Mouse (Mus musculus) 416B (cell line): Measurements from ENCODE around the gene Gpr18.

Source experiments
- DNase-seq: peaks from one replicate; pipeline ENCODE4 v3.0.0; 2011; ENCODE audit warnings: low read depth

Gpr18 gene

DNA sequence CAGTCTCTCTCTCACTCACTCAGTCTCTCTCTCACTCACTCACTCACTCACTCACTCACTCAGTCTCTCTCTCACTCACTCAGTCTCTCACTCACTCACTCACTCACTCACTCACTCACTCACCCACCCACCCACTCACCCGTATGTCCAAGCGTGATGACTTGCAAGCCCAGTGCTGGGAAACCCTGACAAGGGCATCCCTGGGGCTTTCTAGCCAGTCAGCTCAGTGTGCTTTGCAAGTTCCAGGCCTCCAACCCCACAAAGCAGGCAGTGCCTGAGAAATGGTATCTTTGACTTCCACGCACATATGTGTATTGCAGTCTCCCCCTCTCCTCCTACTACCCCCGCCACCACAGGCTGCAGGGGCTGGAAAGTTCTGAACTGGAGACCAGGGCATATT, 6.4 kb upstream of the Gpr18 start:
- no peak for DNase-seq

DNA sequence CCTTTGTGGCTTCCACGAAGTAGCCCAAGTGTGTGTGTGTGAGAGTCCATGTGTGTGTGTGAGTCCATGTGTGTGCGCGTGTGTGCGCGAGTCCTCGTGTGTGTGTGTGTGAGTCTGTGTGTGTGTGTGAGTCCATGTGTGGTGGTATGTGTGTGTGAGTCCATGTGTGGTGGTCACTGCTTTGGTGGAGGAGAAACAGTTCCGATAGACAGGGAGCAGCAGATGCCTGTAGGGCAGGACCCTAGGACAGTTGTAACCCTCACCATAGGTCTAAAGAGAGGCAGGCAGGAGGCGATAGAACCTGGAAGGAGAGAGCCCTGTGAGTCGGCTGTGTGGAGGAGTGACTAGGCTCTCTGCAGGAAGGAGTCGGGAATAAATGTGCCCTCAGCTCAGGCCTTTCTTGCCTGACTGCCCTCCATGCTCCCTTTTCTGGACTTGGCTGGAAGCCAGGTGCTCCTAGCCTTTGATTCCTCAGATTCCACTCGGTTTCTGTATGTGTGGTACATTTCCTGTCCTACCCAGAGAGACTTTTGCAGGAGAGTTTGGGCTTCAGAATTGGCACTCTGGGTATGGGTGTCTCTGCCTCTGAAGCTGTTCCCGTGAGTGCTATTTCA, 5.0 kb upstream of the Gpr18 start:
- DNase-seq, result no peak

DNA sequence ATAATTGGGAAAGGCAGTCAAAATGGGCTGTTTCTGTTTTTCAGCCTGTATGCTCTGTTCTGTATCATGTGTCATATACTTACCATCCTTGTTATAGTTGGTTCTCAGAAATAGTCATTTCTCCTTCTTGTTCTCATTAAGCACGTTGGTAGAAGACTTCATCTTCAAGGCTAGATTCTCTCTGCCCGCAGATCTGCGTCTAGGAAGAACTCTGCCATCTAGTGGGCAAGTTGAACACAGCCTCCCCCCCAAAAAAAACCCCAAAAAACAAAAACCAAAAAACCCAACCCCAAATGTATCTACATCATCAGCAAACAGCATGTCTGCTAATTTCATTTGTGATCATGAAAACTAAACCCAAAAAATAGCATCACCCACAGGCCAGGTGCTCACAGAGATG, 4.2 kb upstream of the Gpr18 start:
- DNase-seq, result peak; percentile 58

DNA sequence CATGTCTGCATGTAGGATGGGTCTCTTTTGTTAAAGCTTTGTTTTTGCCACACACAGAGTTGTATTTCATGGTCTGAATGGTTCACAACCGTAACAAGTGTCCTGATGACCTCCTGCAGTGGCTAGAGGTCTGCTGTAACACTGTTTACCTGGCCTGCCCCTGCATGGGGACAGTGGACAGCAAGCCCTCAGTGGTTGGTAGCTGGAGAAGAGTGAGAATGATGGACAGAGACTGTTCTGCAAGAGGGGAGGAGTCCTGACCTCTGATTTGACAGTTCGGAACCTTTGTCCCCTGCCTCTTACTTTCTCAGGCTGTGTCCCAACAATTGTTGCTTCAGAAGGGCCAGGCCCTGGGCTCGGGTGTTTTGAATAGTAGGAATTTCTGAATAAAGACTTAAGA, 2.7 kb upstream of the Gpr18 start:
- DNase-seq, result no peak

DNA sequence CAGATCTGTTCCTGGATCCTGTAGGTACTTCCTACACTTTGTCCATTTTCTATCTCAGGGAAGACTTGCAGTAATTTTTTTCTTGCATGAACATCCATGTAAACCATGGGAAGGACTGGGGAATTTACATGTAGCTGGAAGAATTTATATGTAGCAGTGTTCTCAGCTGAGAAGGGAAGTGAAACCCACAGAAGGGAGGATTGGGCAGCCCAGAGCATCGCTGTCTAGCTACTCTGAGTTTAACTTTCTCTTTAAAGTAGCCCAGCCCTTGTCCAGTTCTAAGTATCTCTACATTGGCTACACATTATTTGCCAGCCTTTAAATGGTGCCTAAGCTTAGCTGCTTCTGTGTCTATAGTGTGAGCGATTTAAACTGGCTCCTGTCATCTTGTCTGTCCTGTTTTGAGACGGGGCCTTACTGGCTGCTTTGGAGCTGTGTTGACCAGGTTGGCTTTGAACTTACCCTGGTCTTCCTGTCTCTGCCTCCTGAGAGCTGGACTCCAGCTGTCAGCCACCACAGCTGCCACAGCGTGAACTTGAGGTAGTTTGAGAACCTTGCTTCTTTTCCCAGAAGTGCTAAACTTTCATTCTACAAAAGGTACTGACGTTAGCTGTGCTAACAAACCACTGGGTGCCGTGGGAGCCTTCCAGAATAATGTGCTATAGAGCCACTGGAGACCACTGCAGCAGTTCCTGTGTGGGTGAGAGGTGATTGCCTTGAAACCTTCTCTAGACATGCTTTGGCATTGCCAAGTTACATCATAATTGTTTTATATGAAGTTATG, 922 bp upstream of the Gpr18 start:
- DNase-seq, result no peak

DNA sequence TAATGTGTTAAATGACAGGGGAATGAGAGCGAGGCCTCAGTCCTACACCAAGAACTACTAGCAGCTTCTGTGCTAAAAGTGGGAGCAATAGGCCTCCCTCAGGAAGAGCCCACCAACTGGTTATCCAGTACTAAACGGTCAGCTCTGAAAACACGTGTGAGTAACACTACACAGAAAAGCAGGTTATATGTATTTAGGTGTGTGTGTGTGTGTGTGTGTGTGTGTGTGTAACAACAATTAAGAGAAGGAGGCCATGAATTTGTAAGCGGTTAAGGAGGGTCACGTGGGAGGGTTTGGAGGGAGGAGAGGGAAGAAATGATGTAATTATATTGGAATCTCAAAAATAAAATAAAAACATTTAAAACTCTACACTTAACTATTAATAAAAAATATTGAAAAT, 438 bp downstream of the Gpr18 start:
- DNase-seq, result no peak

DNA sequence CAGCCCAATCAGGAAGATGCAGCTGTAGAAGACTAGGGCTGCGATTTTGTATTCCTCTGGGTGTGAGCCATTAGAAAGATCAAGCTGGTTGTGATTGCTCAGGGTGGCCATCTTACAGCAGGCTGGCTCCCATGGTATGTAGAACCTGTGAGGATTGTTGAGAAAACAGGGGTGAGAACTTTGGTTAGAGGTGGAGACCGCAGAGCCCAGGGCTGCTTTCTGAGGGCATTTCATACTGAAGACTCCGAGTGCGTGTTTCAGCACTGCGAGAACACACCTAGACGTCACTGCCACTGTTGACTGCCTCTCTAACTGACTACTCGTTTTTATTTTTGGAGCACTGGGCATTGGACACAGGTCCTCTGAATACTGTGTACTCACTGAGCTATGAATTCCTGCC, 3.1 kb downstream of the Gpr18 start:
- DNase-seq, result no peak

DNA sequence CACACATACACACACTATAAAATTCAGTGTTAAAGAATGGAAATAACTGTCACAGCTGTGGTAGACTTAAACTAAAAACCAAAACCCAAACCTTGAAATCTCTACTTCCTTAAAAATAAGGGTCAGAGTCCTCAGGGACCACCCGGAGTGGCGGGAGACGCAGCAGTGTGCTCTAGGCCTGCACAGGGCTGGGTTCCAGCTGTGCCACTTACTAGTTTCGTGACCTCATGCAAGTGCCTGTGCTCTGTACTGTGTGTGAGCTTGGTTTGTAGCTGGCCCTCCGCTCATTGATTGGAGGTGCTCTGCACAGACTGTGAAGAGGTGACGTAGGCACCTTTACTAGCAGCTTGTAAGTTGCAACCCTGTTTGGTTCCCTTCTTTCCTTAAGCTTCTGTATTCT, 5.7 kb downstream of the Gpr18 start:
- no peak for DNase-seq

DNA sequence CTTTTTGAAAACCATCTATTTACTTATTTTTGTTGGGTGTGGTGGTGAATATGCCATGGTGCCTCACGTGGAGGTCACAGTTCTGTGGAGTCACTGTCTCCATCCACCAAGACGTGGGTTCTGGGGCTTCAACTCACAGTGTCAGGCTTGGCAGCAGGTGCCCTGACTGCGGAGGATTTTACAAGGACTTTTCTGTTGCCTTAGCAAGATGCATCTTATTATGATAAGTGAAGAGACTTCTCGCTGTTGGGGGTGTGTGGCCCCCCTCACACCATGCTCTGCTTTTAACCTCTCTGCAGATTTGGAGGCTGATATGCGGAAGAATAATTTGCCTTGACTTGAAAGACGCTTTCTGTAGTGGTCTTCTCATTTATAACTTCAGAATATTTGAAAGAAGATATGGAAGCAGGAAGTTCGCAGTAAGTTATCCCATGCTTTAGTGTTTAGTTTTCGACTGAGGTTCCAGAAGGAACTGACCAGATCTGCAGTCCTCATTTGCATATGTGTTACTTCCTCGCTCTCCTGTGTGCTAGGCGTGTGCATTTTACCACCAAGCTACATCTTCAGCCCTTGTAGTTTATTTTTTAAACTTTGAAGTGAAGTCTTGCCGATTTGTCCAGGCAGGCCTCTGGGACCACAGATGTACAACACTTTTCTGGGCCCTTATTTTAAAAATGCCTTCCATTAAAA, 8.4 kb downstream of the Gpr18 start:
- DNase-seq, result no peak

DNA sequence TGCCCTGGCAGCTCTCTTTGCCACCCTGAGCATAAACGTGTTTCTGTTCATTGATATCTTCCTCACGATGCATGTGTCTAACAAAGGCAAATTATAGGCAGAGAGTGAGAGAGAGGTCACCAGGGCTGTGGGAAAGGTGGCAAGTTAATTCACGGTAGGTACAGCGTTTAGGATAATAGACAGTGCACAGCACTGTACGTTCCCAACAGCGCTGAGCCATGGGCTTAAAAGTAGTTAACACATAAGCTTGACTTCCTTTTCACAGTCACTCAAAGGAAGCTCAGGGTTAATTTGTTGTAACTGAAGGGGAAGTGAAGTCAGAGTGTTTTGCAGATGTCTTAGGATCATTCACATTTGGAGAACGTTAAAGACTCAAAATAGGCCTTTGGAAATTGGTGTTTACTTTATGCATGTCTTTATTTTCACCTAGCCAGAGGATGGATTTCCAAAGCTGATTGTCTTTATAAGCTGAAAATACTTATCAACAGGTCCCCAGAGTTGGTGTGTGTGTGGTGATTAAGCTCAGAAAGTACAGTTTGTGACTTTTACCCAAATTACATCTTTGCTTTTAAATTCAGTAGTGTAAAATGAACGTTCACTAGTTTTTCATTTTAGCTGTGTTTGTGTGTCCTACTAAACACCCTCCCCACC, 9.1 kb downstream of the Gpr18 start:
- DNase-seq, result peak; percentile 28

DNA sequence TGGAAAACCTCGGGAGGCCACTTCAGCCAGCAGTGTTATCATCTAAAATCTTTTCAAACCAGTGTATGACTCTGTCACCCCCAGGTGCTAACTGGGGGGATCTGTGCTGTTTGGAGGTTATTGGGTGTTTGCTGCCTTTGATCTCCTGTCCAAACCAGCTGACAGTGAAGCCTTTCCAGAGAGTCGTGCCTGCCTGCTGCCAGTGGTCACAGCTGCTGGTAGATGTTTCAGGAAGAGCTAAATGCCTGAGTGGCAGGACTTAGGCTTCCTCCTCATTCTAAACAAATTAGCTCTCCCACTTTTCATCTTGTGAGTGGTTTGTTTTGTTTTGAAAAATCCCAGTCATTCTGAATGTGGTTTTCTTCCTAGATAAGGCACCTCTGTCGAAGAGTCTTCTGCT, 10.8 kb downstream of the Gpr18 start:
- DNase-seq, result no peak

DNA sequence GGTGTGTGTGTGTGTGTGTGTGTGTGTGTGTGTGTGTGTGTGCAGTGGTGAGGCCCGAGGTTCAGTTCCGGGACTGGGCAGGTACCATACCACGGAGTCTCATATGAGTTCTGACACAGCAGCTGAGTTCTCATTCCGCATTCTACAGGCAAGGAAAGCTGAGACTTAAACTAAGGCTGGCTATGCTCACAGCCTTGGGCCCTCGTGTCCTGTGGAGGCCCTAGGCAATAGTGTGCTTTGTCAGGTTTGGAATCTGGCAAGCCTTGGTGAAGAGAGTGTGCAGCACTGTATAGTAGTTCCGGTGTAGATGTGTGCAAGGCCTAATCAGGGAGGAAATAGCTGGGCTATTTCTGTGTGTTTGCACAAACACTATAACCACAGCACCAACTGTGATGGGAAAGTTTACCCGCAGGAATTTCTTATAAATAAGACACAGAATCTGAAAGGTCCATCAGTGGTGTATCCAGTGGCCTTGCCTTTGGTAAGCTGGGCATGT, 12.2 kb downstream of the Gpr18 start:
- peak; percentile 66 for DNase-seq

DNA sequence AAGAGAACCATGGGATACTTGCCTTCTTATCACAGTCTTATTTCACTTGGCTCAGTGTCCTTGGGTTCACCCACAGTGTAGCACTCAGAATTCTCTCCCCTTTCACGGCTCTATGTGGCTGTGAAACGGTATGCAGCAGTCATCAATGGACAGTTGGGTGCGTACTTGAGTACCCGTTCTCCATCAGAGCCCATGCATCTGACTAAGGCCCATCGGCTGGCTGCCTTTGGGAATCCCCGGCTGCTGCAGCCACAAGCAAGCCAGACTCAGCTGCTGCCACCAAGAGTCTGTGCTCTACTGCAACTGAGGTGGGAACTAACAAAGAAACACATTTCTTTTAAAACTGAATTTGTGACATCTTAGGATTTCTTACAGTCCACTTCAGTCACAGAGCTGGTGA, 14.1 kb downstream of the Gpr18 start:
- no peak for DNase-seq

DNA sequence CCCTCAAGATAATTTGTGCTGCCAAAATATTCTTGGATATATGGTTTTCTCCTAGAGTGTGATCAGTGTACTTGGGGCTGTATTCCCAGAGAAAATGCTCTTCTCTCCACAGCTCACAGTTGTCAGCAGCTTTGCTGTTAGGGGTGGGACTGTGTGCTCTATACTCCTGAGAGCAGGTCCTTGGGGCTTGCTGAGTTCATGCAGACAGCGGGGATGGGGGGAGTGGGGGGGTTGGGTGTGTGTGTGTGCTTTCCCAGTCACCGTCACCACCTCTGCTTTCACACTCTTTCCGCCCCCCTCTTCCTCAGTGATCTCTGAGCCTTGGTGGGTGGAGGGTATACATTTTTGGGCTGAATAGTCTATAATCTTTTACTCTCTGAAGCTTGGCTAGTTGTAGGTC, 16.5 kb downstream of the Gpr18 start:
- no peak for DNase-seq

DNA sequence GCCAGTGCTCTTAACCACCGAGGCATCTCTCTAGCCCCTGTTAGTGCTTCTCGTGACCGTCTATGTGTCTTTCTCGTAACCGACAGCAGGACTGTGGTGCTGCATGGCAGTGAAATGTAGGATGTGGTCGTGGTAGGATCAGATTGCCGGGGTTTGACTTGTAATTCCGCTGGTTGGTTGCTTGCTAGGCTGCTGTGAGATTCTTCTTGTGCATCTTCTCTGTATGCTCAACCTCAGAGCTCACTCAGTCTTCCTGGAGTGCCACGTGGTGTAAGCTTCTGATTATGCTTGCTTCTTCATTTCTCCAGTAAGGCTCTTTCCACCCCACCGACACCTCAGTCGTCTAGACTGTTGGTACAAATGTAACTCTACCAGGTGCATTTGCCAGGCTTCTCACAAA, 17.1 kb downstream of the Gpr18 start:
- peak; percentile 66 for DNase-seq

DNA sequence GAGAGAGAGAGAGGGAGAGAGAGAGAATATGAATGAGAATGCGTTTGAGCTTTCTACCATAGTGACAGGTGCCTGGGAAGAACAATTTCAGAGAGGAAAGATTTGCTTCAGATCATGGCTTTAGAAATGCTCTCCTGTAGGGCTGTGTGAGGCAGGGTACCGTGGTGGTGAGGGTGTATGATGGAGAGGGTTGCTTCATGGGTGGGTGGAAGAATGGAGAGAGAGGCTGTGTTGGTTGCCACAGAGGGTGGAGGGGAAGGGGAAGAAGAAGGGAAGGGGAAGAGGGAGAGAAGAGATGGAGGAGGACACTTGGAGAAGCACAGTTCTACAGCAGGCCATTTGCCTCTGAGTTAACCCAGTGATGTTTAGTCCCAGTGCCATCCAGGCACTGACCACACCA, 17.8 kb downstream of the Gpr18 start:
- DNase-seq, result no peak

DNA sequence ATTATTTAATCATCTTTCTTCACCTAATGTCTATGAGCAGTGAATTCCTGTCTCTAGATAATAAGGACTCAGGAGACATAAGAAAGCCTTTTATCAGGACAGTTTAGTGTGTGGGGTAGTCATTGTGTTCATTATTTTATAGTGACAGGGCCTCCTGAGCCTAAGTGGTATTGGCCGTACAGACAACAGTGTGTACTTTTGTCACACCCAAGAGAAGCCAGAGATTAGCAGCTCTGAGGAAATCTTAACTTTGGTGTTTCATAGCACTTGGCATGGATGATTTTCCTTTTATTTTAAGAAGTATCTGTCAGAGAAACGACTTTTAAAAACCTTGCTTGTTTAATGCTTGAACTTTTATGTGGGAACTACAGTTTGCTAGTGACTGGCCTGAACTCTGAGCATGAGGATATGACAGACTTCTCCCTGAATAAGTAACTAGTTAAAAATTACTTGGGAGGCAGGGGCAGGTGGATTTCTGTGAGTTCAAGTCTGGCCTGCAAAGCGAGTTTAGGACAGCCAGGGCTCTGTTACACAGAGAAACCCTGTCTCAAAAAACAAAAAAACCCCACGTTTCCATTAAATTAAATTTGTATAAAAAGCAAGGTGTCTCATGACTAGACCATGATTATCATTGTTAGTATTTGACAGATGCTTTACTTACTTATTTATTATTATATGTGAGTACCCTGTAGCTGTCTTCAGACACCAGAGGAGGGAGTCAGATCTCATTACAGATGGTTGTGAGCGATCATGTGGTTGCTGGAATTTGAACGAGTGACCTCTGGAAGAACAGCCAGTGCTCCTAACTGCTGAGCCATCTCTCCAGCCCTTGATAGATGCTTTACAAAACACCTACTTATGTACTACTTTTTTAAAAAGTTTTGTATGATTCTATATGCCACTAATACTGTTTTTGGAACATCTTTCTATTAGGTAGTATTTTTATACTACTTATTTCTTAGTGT, 19.2 kb downstream of the Gpr18 start:
- DNase-seq, result no peak

DNA sequence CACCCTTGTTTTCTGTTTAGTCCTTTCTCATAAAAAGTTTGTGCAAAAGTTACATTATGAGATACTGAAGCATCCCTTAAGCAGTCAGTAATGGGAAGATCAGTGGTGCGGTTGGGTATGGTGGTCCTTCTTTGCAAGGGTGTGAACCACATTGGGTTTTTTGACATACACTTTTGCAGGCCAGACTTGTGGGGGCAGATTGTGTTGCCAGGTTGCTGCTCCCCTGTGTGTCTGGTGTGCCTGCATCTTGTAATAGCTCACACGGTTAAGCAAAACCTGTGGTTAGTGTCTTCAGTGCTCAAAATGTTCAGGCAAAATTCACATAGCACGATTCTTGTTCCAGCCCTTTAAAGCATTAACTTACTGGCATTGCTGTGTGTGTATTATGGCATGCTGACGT, 20.3 kb downstream of the Gpr18 start:
- no peak for DNase-seq

DNA sequence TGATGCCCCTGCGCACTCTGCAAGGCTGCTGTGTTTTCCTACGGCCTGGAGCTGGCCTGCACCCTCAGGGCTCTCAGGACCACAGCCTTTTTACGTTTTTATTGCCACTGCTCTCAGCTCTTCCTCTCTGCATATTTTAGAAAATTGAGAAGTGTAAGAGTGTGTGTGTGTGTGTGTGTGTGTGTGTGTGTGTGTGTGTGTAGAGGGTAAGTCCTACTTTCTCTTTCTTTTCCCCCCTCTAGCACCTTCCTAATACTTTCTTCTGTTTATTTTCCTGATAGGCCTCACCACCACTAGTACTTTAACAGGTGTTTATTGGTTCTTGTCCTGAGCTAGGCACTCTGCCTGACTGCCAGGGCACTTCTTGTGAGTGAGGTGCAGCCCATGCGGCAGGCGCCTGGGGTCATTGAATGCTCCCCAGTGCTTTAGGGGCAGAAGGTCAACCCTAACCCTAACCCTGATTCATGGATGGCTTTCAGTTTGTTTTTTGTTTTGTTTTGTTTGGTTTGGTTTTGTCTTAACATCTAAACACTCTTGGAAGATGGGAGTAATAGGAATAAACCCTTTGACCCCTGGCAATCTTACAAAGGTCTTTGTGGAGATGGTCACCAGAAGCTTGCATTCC, 21.0 kb downstream of the Gpr18 start:
- DNase-seq, result no peak

DNA sequence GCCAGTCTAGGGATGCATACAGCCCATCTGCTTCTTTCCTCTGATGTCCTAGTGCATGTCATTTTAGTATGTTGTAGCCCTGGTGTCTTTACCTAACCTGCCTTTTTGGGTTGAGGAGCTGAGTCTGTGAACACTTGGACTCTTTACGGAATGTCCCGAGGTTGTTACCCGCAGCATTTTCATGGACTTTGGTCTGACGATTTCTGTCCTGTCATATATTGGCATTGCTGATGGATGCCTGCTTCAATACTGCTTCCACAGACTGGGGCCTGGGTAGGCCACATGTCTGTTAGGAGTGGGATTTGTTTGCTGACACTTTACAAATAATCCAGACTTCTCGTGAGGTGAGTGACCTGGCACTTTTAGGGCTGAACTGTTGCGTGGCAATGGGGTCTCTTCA, 21.8 kb downstream of the Gpr18 start:
- DNase-seq, result no peak

DNA sequence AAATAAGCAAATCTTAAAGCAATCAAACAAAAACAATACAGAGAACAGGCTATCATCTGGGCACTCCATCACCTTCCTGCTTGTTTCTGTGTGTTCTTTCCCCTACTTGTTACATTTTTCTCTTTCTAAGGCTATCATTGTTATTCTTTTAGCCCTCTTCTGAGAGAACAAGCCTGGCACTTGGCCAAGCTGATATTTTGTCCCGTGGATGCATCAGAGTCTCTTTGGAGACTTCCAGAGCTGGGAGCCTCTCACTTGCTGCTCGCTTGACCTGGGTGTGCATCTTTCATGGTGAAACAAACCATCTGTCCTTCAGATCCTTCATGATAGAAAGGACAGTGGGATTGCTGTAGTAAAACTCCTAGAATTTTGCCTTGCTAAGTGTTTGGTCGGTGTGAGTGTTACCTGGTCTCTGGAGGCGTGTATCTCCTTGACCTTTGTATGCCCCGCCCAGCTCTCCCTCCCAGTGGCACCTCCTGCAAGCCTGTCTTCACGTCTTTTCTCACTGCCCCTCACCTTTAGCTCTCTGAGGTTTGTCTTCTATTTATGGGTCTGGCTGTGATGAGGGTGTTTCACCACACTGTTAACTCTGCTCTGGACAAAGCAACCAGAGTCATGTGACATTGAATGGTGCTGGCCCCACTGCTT, 31.3 kb downstream of the Gpr18 start:
- DNase-seq, result no peak
